Mouse (Mus musculus): ENCODE data around the gene Sox8.
A peak's percentile ranks its signal among the peaks of the same experiment; 100 is the strongest.

The Sox8 gene

GRCm38 (mm10) chr17:25579332-25580047, 9.0 kb upstream of the Sox8 start:
- no peak for DNase-seq (ENCODE audit: low read depth, low spot score)

- DNase-seq (ENCODE audit: low read depth, low spot score), result peak; percentile 96
Observed at GRCm38 (mm10) chr17:25578920-25579319, 8.4 kb upstream of the Sox8 start, which contains the start of gene Lmf1. Lmf1 (plus strand) TSS chr17:25579085.

- DNase-seq (ENCODE audit: low read depth, low spot score), result no peak
Observed at GRCm38 (mm10) chr17:25577702-25578101, 7.2 kb upstream of the Sox8 start.

GRCm38 (mm10) chr17:25577263-25577662, 6.8 kb upstream of the Sox8 start:
- no peak for DNase-seq (ENCODE audit: low read depth, low spot score)

- no peak for DNase-seq (ENCODE audit: low read depth, low spot score)
Observed at GRCm38 (mm10) chr17:25576034-25576433, 5.5 kb upstream of the Sox8 start.

- no peak for DNase-seq (ENCODE audit: low read depth, low spot score)
Observed at GRCm38 (mm10) chr17:25575208-25575971, 4.9 kb upstream of the Sox8 start.

- no peak for DNase-seq (ENCODE audit: low read depth, low spot score)
Observed at GRCm38 (mm10) chr17:25571453-25571820, 951 bp upstream of the Sox8 start.

GRCm38 (mm10) chr17:25569833-25570647, 446 bp downstream of the Sox8 start:
- DNase-seq (ENCODE audit: low read depth, low spot score), result no peak

GRCm38 (mm10) chr17:25568880-25569279, 1.6 kb downstream of the Sox8 start:
- DNase-seq (ENCODE audit: low read depth, low spot score), result no peak

GRCm38 (mm10) chr17:25568206-25568605, 2.3 kb downstream of the Sox8 start:
- no peak for DNase-seq (ENCODE audit: low read depth, low spot score)

GRCm38 (mm10) chr17:25567745-25568144, 2.7 kb downstream of the Sox8 start:
- no peak for DNase-seq (ENCODE audit: low read depth, low spot score)

GRCm38 (mm10) chr17:25567261-25567660, 3.2 kb downstream of the Sox8 start:
- no peak for DNase-seq (ENCODE audit: low read depth, low spot score)

- no peak for DNase-seq (ENCODE audit: low read depth, low spot score)
Observed at GRCm38 (mm10) chr17:25565860-25566600, 4.5 kb downstream of the Sox8 start.

- DNase-seq (ENCODE audit: low read depth, low spot score), result no peak
Observed at GRCm38 (mm10) chr17:25565244-25565643, 5.2 kb downstream of the Sox8 start.

- DNase-seq (ENCODE audit: low read depth, low spot score), result no peak
Observed at GRCm38 (mm10) chr17:25564481-25564880, 6.0 kb downstream of the Sox8 start.

GRCm38 (mm10) chr17:25561223-25562028, 9.1 kb downstream of the Sox8 start:
- no peak for DNase-seq (ENCODE audit: low read depth, low spot score)

- no peak for DNase-seq (ENCODE audit: low read depth, low spot score)
Observed at GRCm38 (mm10) chr17:25560554-25561222, 9.8 kb downstream of the Sox8 start.

- DNase-seq (ENCODE audit: low read depth, low spot score), result no peak
Observed at GRCm38 (mm10) chr17:25559634-25560033, 10.9 kb downstream of the Sox8 start.

GRCm38 (mm10) chr17:25556630-25557354, 13.7 kb downstream of the Sox8 start:
- DNase-seq (ENCODE audit: low read depth, low spot score), result no peak
